Mouse (Mus musculus) myocyte (in vitro differentiated cells): ENCODE results near the gene Dmd.

Experiments used
- E2F4 ChIP-seq: IDR thresholded peaks from one replicate; pipeline ENCODE4 v1.6.1; 2011; ENCODE audit warnings: mild to moderate bottlenecking, control low read depth, moderate library complexity; ENCODE audit not compliant: insufficient read depth
- POLR2A ChIP-seq: IDR thresholded peaks from one replicate; pipeline ENCODE4 v1.6.1; 2011; ENCODE audit warnings: low read depth, mild to moderate bottlenecking, control low read depth, moderate library complexity; ENCODE audit not compliant: insufficient read length
- SRF ChIP-seq: IDR thresholded peaks from one replicate; pipeline ENCODE4 v1.6.1; 2011; ENCODE audit warnings: low read depth; ENCODE audit not compliant: control insufficient read depth, insufficient read length
- TCF3 ChIP-seq: IDR thresholded peaks from one replicate; pipeline ENCODE4 v1.6.1; 2011; ENCODE audit warnings: low read depth, control low read depth; ENCODE audit not compliant: insufficient read length

- TF ChIP-seq POLR2A: no peak
- TF ChIP-seq SRF: no peak
- TF ChIP-seq E2F4: no peak
- no peak for TF ChIP-seq TCF3
These were observed 1487.9 kb downstream of the Dmd start for GRCm38 (mm10) chrX:84436556-84436955.
